In the genomic region with DNA sequence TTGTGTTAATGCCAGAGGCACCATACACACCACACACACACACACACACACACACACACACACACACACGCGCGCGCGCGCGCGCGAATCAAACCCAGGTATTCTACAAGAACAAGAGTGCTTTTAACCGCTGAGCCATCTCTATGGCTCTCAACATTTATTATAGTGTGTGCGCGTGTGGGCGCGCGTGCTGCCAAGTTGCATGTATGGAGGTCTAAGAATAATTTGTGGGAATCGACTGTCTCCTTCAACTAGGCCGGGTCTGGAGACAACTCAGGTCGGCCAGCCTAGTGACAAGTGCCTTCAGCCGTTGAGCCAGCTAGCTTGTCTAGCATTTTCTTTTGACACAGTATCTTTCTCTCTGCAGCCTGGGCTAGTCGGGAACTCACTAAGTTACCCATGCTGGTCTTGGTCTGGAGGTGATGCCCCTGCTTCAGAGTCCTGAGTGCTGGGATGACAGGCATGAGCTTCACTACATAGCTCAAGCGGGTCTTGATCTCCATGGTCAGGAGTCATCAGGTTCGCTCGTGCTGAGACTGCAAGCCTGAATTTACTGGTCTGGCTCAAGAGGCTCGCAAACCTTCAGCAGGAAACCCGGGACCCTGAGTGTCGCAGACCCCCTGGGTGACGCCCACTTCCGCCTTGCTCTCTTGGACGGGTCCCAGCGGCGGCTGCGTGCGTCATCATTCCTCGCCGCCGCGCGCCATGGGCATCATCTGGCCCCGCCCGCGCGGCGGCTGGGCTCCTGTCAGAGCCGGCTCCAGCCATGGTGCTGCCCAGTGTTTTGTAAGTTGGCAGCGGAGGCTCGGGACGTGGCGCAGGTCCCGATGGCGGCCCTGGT, we compare ENCODE assay signal across 8 mouse cellular contexts. TPM values are rescaled to one million over a fixed set of nuclear protein-coding genes. Genes with fewer than 3 reads are reported as not detected.
DNase-seq lines count a peak whose midpoint lies in the region; ATAC-seq lines count a peak whose summit lies in the region.

A gene (plus strand): TSS at position 709 of the 841 bp plus-strand sequence.

- H3K9me3 ChIP-seq in hindbrain, embryonic 14.5 days (ENCODE audit: control insufficient read depth, low read length), result no peaks in the 10 kb centered on the region

- peak within 1 kb of the TSS; percentile 95 for H3K9ac ChIP-seq in hindbrain, embryonic 14.5 days

- no peaks in the 10 kb centered on the region for H3K36me3 ChIP-seq in hindbrain, embryonic 14.5 days (replicated peaks; ENCODE audit: control insufficient read depth, insufficient read depth)

- H3K27me3 ChIP-seq in hindbrain, embryonic 14.5 days (ENCODE audit: control insufficient read depth, insufficient read depth, low read length), result no peaks in the 10 kb centered on the region

- H3K27ac ChIP-seq in hindbrain, embryonic 14.5 days, result peak within 1 kb of the TSS; percentile 87

- peak within 1 kb of the TSS; percentile 97 for H3K4me2 ChIP-seq in hindbrain, embryonic 14.5 days (replicated peaks)

- ATAC-seq in hindbrain, embryonic 14.5 days (ENCODE audit: low FRiP score), result peak; percentile 96

- peak within 1 kb of the TSS; percentile 95 for H3K4me3 ChIP-seq in hindbrain, embryonic 14.5 days (replicated peaks; ENCODE audit: low read length)

- peak; percentile 93 for DNase-seq in R1 (ENCODE audit: low read depth, low spot score)
- peak; percentile 96 to 97 for DNase-seq in cerebellum, postnatal 25 days
- DNase-seq in frontal cortex, postnatal 25 days (ENCODE audit: low spot score in 2 of 2), result peak; percentile 88 to 91
- peak; percentile 98 for DNase-seq in hindbrain, embryonic 14.5 days (ENCODE audit: low spot score)
- peak; percentile 91 to 92 for DNase-seq in layer of hippocampus, postnatal 36 days
- DNase-seq in lung, postnatal 36 days, result peak; percentile 93
- peak; percentile 96 for DNase-seq in retina, postnatal 1 day
- DNase-seq in urinary bladder, adult 18-20 months (ENCODE audit: low spot score in 2 of 2), result peak; percentile 84 to 87

- H3K4me1 ChIP-seq in hindbrain, embryonic 14.5 days (replicated peaks; ENCODE audit: control insufficient read depth, insufficient read depth, low read length), result peaks cover 13% of the 10 kb centered on the region

- 8% methylated on average over 50 of the region's 50 CpGs for WGBS in hindbrain, embryonic 14.5 days

RNA-seq across cellular contexts. Expression of the gene that starts here (rescaled TPM):
- 14.4 and 17.0 TPM in 2 replicates for polyA plus RNA-seq in hindbrain, embryonic 14.5 days (2014; fragmentation: Nextera tagmentation; extraction: Ambion mirVana)
- total RNA-seq in layer of hippocampus, postnatal 36 days (2021), result 10 to 100 TPM; 34.9 to 41.6 TPM

Comparison
In these comparisons a context has a peak if more than half of its experiments do, and no peak if none do; other contexts are left out.
1. Peak in every context shown above with its lines: DNase-seq, ATAC-seq, H3K4me3 ChIP-seq and H3K27ac ChIP-seq.